Comparison of ENCODE assay signal across 10 mouse cellular contexts in genomic region chr19:3774159-3774558, GRCm38 (mm10). TPM values are rescaled to one million over a fixed set of nuclear protein-coding genes. Genes with fewer than 3 reads are reported as not detected.
DNase-seq lines count a peak whose midpoint lies in the region; ATAC-seq and TF ChIP-seq lines count a peak whose summit lies in the region.
"Had no signal": no experiment of that assay in that cellular context is flagged by ENCODE, and none has a peak within 500 bp of the region (broad histone marks: within the 10 kb centered on the region; RNA-seq: fewer than 3 reads in every experiment).

No protein-coding gene starts in this region.

- no peaks in the 10 kb centered on the region; the same call in 1 of the 2 replicates for H3K36me3 ChIP-seq in intestine, postnatal 0 days (ENCODE audit: control insufficient read depth, insufficient read depth)
- H3K36me3 ChIP-seq in intestine, embryonic 16.5 days (ENCODE audit: control insufficient read depth, insufficient read depth, low read length): peaks cover 4% of the 10 kb centered on the region; the same call in 1 of the 2 replicates
- H3K36me3 ChIP-seq in heart, embryonic 11.5 days (ENCODE audit: control insufficient read depth, insufficient read depth, low read length): peaks cover 5% of the 10 kb centered on the region
- no peaks in the 10 kb centered on the region for H3K36me3 ChIP-seq in liver, embryonic 11.5 days (ENCODE audit: control insufficient read depth, insufficient read depth, low read length)
- H3K36me3 ChIP-seq: liver, embryonic 15.5 days had no signal

- H3K4me2 ChIP-seq in intestine, postnatal 0 days (replicated peaks; ENCODE audit: low read depth): no peak overlapping the region
- no peak overlapping the region for H3K4me2 ChIP-seq in intestine, embryonic 16.5 days (ENCODE audit: low read depth, low read length)
- no peak overlapping the region for H3K4me2 ChIP-seq in heart, embryonic 11.5 days
- H3K4me2 ChIP-seq in liver, embryonic 11.5 days: no peak overlapping the region
- H3K4me2 ChIP-seq: liver, embryonic 15.5 days; neural tube, embryonic 12.5 days had no signal

- 58% methylated on average over 2 of the region's 2 CpGs for WGBS in intestine, postnatal 0 days
- WGBS in intestine, embryonic 16.5 days: 59% methylated on average over 2 of the region's 2 CpGs
- WGBS in heart, embryonic 11.5 days (ENCODE audit: insufficient replicate concordance): 66% methylated on average over 2 of the region's 2 CpGs
- WGBS in liver, embryonic 11.5 days: 65% methylated on average over 2 of the region's 2 CpGs

- no peaks in the 10 kb centered on the region for H3K9me3 ChIP-seq in intestine, postnatal 0 days (ENCODE audit: control insufficient read depth)
- H3K9me3 ChIP-seq in intestine, embryonic 16.5 days (ENCODE audit: control insufficient read depth, low read length): no peaks in the 10 kb centered on the region
- no peaks in the 10 kb centered on the region for H3K9me3 ChIP-seq in heart, embryonic 11.5 days (replicated peaks; ENCODE audit: control insufficient read depth, low read length)
- H3K9me3 ChIP-seq in liver, embryonic 11.5 days (ENCODE audit: control insufficient read depth, low read length): no peaks in the 10 kb centered on the region
- H3K9me3 ChIP-seq: liver, embryonic 15.5 days; neural tube, embryonic 12.5 days had no signal

- no peak overlapping the region for H3K9ac ChIP-seq in intestine, postnatal 0 days (ENCODE audit: low read depth, low read length)
- no peak overlapping the region for H3K9ac ChIP-seq in intestine, embryonic 16.5 days (ENCODE audit: low read depth, low read length)
- no peak overlapping the region for H3K9ac ChIP-seq in heart, embryonic 11.5 days (ENCODE audit: low read depth, low read length)
- no peak overlapping the region for H3K9ac ChIP-seq in liver, embryonic 11.5 days (ENCODE audit: low read depth, low read length)
- H3K9ac ChIP-seq: liver, embryonic 15.5 days; neural tube, embryonic 12.5 days had no signal

- DNase-seq in CD4-positive helper T cell, adult 2 months (ENCODE audit: low read depth, low spot score): peak; percentile 20
- DNase-seq in ZHBTc4 (ENCODE audit: low read depth, low spot score): peak; percentile 52
- DNase-seq in lung, postnatal 10 days: peak; percentile 26
- no peak for DNase-seq in liver, embryonic 11.5 days (ENCODE audit: low spot score)
- no peak for DNase-seq in layer of hippocampus, postnatal 10 days (ENCODE audit: low spot score in 2 of 2)

- H3K4me1 ChIP-seq in intestine, postnatal 0 days (replicated peaks; ENCODE audit: control insufficient read depth, insufficient read depth, low read length): no peaks in the 10 kb centered on the region
- peaks cover 7% of the 10 kb centered on the region for H3K4me1 ChIP-seq in intestine, embryonic 16.5 days (ENCODE audit: control insufficient read depth, insufficient read depth, low read length)
- peaks cover 3% of the 10 kb centered on the region for H3K4me1 ChIP-seq in heart, embryonic 11.5 days (ENCODE audit: control insufficient read depth, insufficient read depth, low read length)
- peaks cover 6% of the 10 kb centered on the region for H3K4me1 ChIP-seq in liver, embryonic 11.5 days (replicated peaks; ENCODE audit: control insufficient read depth, insufficient read depth, low read length)

- no peak for ATAC-seq in intestine, postnatal 0 days
- no peak for ATAC-seq in intestine, embryonic 16.5 days
- no peak for ATAC-seq in heart, embryonic 11.5 days (replicated peaks; ENCODE audit: insufficient number of reproducible peaks, low FRiP score, low TSS enrichment)
- no peak for ATAC-seq in liver, embryonic 11.5 days (replicated peaks; ENCODE audit: low FRiP score)

- no peaks in the 10 kb centered on the region for H3K27me3 ChIP-seq in intestine, postnatal 0 days (replicated peaks; ENCODE audit: control insufficient read depth, insufficient read depth, low read length)
- no peaks in the 10 kb centered on the region for H3K27me3 ChIP-seq in intestine, embryonic 16.5 days (replicated peaks; ENCODE audit: control insufficient read depth, insufficient read depth, low read length)
- H3K27me3 ChIP-seq in heart, embryonic 11.5 days (ENCODE audit: control insufficient read depth, insufficient read depth, low read length): no peaks in the 10 kb centered on the region
- H3K27me3 ChIP-seq in liver, embryonic 11.5 days (replicated peaks; ENCODE audit: control insufficient read depth, insufficient read depth, low read length): no peaks in the 10 kb centered on the region
- H3K27me3 ChIP-seq: liver, embryonic 15.5 days; neural tube, embryonic 12.5 days had no signal

- TF ChIP-seq CTCF in intestine, postnatal 0 days (IDR thresholded peaks at IDR 0.05; ENCODE audit: low read depth): peak; percentile 58

- no peak overlapping the region for H3K27ac ChIP-seq in intestine, postnatal 0 days (ENCODE audit: low read depth, low read length)
- no peak overlapping the region for H3K27ac ChIP-seq in intestine, embryonic 16.5 days (ENCODE audit: low read length)
- no peak overlapping the region for H3K27ac ChIP-seq in heart, embryonic 11.5 days (ENCODE audit: low read depth, low read length)
- no peak overlapping the region for H3K27ac ChIP-seq in liver, embryonic 11.5 days (ENCODE audit: low read depth, low read length)
- H3K27ac ChIP-seq: liver, embryonic 15.5 days; neural tube, embryonic 12.5 days had no signal

- H3K4me3 ChIP-seq in intestine, postnatal 0 days (ENCODE audit: low read depth, low read length): no peak overlapping the region
- no peak overlapping the region for H3K4me3 ChIP-seq in intestine, embryonic 16.5 days (ENCODE audit: low read length)
- H3K4me3 ChIP-seq in heart, embryonic 11.5 days (ENCODE audit: low read depth, low read length): no peak overlapping the region
- no peak overlapping the region for H3K4me3 ChIP-seq in liver, embryonic 11.5 days (ENCODE audit: low read depth, low read length)
- H3K4me3 ChIP-seq: liver, embryonic 15.5 days; neural tube, embryonic 12.5 days had no signal

RNA-seq across cellular contexts. Expression of gene Kmt5b, which starts 6.9 kb away (rescaled TPM):
- polyA plus RNA-seq in intestine, postnatal 0 days (2015; fragmentation: Nextera tagmentation; extraction: Ambion mirVana): 10.4 and 11.0 TPM in 2 replicates
- polyA plus RNA-seq in intestine, embryonic 16.5 days (2015; fragmentation: Nextera tagmentation; extraction: Ambion mirVana): 16.5 and 17.7 TPM in 2 replicates
- 22.2 and 27.6 TPM in 2 replicates for polyA plus RNA-seq in heart, embryonic 11.5 days (2014; fragmentation: Nextera tagmentation; extraction: Ambion mirVana)
- 17.8 and 17.9 TPM in 2 replicates for polyA plus RNA-seq in liver, embryonic 11.5 days (2014; fragmentation: Nextera tagmentation; extraction: Ambion mirVana)
- total RNA-seq in layer of hippocampus, postnatal 10 days (2021): 10 to 100 TPM; 72.9 to 76.9 TPM

Comparison
In these comparisons a context has a peak if more than half of its experiments do, and no peak if none do; other contexts are left out.
1. DNase-seq: peak in CD4-positive helper T cell, adult 2 months (single experiment), ZHBTc4 (single experiment) and lung, postnatal 10 days (single experiment); none in liver, embryonic 11.5 days (single experiment) and layer of hippocampus, postnatal 10 days (0 of 2).